Mouse (Mus musculus) layer of hippocampus, adult 8-10 months (tissue): Measurements from ENCODE around the gene Nek4. TPM values are rescaled to one million over a fixed set of nuclear protein-coding genes. Genes with fewer than 3 reads are reported as not detected.

Experiments used
- DNase-seq, 2 experiments: peaks; one replicate each; pipeline ENCODE4 v3.0.0; 2022; ENCODE audit warnings: low spot score in 2 of 2
- total RNA-seq, 4 experiments: library from RNA; stranded (reverse); gene quantifications; 2 replicates each; pipeline ENCODE4 v1.2.4; 2022

Nek4 gene
- 10 to 100 TPM; 18.8 to 21.9 (median 20.0) TPM for total RNA-seq

DNA sequence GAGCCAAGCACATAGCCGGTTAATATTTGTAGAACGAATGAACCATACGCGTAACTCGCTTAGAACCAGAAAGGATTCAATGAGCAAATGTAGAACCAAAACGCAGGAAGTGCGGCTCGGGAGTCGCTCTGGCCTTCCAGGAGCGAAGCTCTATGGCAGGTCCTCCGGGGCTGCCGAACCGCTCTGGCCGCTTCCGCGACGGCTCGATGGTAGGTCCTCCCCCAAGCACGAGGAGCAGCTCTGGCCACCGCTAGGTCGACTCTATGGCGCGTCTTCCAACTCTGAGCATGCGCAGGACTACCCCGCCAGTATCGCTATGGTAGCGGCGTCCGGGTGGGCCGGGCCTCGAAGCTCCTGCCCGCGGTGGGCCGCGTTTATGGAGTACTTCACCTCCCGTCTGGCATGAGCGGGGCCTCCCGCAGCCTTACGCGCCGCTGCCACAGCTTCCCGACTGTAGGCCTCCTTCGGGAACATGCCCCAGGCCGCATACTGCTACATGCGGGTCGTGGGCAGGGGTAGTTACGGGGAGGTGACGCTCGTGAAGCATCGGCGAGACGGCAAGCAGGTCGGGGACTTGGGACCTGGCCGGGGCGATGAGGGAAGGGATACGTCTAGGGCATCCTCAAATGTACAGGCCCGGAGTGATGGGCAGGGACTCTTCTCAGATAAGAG, at the start of gene Nek4:
TSS of gene Nek4 (plus strand) at position 224 of the 672 bp plus-strand sequence.
- DNase-seq: peak; percentile 95 to 97

DNA sequence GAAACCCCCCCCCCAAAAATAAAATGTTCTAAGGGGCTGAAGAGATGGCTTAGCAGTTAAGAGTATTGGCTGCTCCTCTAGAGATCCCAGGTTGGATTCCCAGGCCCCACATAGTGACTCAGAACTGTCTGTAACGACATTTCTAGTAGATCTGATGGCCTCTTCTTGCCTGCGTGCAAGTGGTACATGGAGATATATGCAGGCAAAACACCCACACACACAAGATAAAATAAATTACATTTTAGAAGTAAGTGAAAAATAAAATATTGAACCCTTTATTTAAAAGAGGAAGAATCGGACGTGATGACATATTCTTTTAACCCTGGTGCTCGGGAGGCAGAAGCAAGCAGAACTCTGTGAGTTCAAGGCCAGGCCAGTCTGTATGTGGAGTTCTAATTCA, 48.5 kb upstream of the Nek4 start:
- no peak for DNase-seq

DNA sequence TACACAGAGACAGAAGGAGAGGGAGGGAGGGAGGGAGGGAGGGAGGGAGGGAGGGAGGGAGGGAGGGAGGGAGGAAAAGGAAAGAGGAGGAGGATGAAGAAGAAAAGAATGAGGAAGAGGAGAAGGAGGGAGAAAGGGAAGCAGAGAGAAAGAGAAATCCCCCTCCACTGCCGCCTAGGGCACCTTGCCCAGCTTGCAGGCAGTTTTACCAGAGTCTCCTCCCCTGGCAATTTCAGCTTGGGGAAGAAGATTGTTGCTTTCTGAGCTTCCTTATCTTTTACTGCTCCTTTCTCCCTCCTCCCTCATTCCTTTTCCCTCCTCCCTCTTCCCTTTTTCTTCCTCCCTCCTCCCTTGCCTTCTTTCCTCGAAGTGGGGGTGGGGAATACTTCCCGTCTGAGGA, 48.1 kb upstream of the Nek4 start:
- DNase-seq: no peak

- no peak for DNase-seq
These were observed 46.9 kb upstream of the Nek4 start for GRCm38 (mm10) chr14:30904307-30904706.

DNA sequence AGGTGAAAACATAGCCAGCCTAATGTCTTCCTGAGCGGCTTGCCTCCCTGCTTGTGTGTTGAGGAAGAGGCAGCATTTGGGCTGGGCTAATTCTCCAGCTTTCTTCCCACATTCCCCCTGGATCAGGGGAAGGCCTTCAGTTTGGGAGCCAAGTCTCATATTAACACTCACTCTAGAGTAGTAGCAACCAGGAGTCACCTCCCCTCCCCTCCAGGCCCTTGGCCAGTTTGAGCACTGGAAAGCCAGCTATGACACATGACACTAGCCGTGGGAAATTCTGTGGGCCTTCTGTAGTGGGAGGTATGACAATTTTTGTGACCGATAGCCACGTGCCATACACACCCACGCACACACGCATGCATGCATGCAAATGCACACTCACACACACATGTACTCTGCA, 45.2 kb upstream of the Nek4 start:
- no peak for DNase-seq

GRCm38 (mm10) chr14:30907814-30908265, 43.3 kb upstream of the Nek4 start:
- no peak for DNase-seq

DNA sequence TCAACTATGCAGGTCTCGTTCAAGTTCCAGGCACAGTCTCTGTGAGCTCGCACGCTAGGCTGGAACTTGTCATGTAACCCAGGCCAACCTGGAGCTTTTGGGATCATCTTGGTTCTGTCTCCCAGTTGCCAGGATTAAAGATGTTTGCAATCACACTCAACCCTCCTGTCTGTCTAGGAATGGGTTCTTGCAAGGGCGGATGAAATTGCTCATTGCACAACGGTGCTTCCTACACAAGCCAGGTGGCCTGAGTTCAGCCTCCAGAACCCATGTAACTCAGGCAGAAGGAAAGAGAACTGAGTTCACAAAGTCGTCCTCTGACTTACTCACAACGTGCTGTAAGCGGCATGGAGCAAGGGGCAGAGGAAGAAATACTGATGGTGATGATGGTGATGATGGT, 40.0 kb upstream of the Nek4 start:
- DNase-seq: no peak

DNA sequence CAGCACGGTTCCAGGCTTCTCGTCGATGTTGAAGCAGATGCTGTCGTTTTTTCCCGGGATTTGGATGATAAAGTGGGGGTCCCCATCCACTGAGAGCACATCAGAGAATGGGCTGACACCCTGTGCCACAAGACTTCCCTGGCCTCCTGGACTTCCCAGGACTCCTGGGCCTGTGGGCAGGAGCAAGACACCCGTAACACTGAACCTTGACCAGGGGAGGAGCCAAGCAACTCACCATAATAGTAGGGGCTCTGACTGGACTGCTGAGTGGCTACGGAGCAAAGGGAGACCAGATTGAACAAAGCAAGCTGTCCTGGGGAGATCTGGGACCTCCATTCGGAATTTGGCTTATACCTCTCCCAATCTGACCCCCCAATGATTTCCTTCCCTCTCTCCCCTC, 38.5 kb upstream of the Nek4 start:
- no peak for DNase-seq

DNA sequence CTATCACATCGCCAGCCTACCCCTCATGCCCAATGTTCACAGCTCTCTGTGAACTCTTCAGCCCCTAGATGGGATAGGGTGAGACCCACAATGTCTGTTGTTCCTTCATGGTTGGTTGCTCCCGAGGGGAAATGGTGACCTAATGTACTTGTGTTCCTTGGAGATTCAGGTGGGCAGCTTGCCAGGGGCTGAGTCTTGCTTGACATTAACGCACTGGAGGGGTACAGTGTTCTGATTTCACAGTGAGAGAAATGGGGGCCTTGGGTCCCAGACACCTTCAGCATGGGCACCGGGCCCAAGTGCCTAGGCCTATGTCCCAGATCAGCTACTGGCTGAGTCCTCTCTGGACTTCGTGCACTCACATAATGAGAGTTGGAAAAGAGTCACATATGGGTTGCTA, 37.8 kb upstream of the Nek4 start:
- no peak for DNase-seq

GRCm38 (mm10) chr14:30916516-30916915, 34.7 kb upstream of the Nek4 start:
- no peak for DNase-seq

GRCm38 (mm10) chr14:30922053-30922670, 29.0 kb upstream of the Nek4 start:
- no peak for DNase-seq

DNA sequence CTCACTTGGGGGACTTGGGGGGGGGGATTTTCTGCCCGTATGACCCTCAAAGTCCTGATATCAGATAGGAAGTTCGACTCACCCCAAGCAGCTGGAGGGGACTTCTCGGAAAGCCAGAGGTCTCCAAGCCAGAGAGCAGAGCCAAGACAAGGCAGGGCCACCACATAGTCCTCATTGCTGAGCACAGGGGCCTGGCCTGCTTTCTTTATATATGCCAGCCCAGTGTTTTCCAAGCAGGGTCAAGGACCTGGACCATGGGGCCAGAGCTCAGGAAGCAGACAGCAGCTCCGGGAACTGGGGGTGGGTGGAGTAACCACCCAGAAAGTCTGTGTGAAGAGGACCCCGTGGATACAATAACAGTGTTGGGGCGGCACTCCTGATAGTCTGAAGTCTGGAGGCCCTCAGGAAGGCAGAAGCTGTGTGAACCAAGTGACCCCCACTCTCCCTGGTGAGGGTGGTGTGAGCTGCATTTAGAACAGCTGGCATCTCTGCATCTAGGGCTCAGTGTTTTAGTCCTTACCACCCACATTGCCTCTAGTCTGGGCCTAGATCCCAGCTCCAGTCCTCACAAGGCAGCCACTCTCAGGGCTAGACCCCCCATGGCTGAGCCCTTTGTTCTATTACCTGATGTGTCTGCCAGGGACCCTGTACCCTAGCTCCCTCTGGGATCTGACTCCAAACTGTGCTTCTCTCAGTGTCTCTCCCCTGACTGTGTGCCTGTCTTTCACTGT, 27.6 kb upstream of the Nek4 start, which contains the start of gene Itih3:
TSS of gene Itih3 (minus strand) at position 386 of the 731 bp plus-strand sequence.
- DNase-seq: peak; percentile 37 to 59

DNA sequence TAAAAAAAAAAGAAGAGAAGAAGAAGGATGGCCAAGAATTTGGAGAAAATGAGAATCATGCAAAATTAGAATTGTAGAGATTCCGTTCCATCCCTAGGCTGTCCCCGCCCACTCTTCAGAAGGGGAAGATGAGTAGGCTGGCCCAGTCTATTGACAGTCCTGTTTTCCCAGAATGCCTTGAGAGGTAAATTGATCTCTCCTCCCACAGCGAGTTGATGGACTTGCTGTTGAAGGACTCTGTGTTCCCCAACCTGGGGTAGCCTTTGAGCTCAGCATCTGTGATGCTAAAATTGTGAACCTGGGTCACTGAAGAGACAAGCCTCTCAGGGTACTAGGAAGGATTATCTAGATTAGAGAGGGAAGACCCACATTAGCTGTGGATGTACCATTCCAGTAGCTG, 25.7 kb upstream of the Nek4 start:
- DNase-seq: no peak

DNA sequence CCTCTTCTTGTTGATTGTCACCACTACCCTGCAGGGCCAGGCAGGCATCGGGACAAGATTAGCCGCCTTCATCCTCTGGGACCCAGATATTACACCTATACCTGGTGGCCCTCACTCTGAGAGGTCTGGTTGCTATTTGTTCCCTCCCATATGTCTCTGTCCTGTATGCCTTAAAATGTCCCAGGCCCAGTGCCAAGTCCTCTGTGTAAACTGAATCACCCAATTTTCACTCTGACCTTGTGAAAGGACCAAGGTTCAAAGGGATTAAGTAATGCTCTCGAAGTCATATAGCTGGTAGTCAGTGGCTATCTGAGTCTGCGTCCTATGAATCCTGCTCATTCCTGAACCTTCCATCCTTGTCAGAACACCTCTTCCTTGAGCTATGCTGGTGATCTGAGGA, 20.8 kb upstream of the Nek4 start:
- no peak for DNase-seq

DNA sequence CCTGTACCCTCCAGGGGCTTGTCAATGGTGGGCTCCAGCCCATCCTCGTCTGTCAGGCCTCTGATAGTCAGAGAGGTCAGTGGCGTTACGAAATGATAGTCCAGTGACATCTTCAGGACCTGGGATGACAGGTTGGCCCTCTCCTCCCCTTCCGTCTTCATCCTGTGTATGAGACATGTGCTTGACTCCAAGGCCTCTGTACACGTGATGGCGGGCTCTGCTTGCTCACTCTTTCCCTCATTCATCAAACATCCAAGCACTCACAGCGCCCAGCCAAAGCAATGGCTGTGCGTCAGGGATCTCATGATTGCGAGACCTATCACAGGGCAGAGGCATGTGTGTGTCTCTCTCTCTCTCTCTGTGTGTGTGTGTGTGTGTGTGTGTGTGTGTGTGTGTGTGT, 17.8 kb upstream of the Nek4 start:
- DNase-seq: no peak

DNA sequence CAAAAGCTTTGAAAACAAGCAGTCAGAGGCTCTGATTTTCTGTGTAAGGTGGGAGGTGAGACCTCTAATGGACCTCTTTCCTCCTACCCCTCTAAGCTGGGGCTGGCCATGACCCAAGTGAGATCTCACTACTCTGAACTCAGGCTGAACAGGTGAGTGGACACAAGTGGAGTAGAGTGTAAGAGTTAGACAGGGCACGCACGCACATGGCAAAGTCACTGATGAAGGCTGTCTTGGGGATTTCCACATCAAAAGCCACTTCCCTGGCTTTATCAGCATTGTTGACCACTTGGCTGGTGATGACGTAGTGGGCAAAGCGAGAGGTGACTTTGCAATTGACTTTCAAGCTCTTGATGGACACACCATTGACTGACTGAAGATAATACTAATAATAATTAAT, 8.9 kb upstream of the Nek4 start:
- DNase-seq: no peak

GRCm38 (mm10) chr14:30943038-30943437, 8.1 kb upstream of the Nek4 start, which contains the start of gene Itih1:
Gene Itih1, minus strand, starts transcription at chr14:30943289.
- DNase-seq: no peak

- DNase-seq: peak in 1 of 2 experiments; percentile 75
These were observed 7.1 kb upstream of the Nek4 start for GRCm38 (mm10) chr14:30943860-30944674.

GRCm38 (mm10) chr14:30944745-30945144, 6.4 kb upstream of the Nek4 start:
- DNase-seq: no peak

DNA sequence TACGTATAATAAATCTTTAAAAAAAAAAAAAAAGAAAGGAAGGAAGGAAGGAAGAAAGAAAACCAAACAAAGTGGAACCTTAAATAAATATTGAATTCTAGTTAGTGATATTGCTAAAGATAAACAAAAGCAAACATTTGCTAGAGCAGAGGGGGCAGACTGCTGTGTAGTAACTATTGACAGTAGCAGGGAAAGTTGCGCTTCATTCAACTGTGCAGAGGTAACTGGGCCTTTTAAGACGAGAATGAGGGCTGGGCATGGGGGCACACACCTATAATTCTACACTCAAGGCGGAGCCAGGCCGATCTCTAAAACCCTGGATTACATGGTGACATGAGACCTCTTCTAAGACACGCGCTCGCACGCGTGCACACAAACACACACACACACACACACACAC, 1.2 kb upstream of the Nek4 start:
- no peak for DNase-seq

DNA sequence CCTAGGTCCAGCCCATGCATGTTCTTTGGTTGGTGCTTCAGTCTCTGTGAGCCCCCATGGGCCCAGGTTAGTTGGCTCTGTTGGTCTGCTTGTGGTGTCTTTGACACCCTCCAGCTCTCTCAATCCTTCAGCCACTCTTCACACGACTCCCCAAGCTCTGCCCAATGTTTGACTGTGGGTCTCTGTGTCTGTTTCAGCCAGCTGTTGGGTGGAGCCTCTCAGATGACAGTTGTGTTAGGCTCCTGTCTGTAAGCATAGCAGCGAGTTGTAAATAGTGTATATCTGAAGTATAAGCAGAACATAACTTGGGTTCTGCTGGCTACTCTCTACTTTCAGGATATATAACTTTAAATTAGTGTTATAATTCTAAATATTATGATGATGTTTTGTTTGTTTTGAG, 7.3 kb downstream of the Nek4 start:
- DNase-seq: no peak

DNA sequence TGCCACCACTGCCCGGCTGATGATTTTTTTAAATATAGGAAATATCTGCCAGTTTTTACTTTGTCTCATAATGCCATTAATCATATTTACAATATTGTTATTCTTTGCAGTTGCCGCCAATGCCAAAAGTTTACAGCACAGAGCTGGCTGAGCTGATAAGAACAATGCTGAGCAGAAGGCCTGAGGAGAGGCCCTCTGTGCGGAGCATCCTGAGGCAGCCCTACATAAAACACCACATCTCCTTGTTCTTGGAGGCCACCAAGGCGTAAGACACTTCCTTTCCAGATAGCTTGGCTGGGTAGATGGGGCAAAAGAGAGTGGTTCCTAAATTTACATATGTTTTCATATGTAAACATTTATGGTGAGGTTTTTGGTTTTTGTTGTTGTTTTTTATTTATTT, 7.9 kb downstream of the Nek4 start:
- DNase-seq: no peak
